Mouse (Mus musculus) thymus, postnatal 25 days (tissue): ENCODE data around the gene Tspan4.
A peak's percentile ranks its signal among the peaks of the same experiment; 100 is the strongest.
"Not testable (repeated sequence)": the region's sequence is repeated elsewhere in the genome, so short reads cannot be mapped to it uniquely, and the experiment has no call there.

Experiments used
- DNase-seq: peaks from one replicate; pipeline ENCODE4 v3.0.0; 2022

Gene Tspan4

GRCm38 (mm10) chr7:141439140-141439679, 35.8 kb upstream of the Tspan4 start:
- DNase-seq = no peak

- no peak for DNase-seq
Measured at GRCm38 (mm10) chr7:141439811-141440210, 35.2 kb upstream of the Tspan4 start.

- peak; percentile 39 for DNase-seq
Measured at GRCm38 (mm10) chr7:141440613-141441012, 34.4 kb upstream of the Tspan4 start.

- no peak for DNase-seq
Measured at GRCm38 (mm10) chr7:141441460-141441859, 33.6 kb upstream of the Tspan4 start.

GRCm38 (mm10) chr7:141442199-141442598, 32.8 kb upstream of the Tspan4 start:
- DNase-seq = no peak

- DNase-seq = peak; percentile 55
Measured at GRCm38 (mm10) chr7:141443081-141443821, 31.8 kb upstream of the Tspan4 start.

GRCm38 (mm10) chr7:141443828-141444237, 31.2 kb upstream of the Tspan4 start, which contains the start of gene Pidd1:
Gene Pidd1, minus strand, starts transcription at chr7:141444025.
- peak; percentile 69 for DNase-seq

GRCm38 (mm10) chr7:141446374-141446773, 28.7 kb upstream of the Tspan4 start:
- DNase-seq = not testable (repeated sequence)

- peak; percentile 94 for DNase-seq
Measured at GRCm38 (mm10) chr7:141447110-141447991, 27.7 kb upstream of the Tspan4 start, which contains the start of gene Rplp2. Gene Rplp2, plus strand, starts transcription at chr7:141447370.

GRCm38 (mm10) chr7:141451928-141452327, 23.1 kb upstream of the Tspan4 start:
- DNase-seq = no peak

GRCm38 (mm10) chr7:141453636-141454035, 21.4 kb upstream of the Tspan4 start:
- DNase-seq = no peak

GRCm38 (mm10) chr7:141454967-141455551, 20.0 kb upstream of the Tspan4 start, which contains the start of gene Pnpla2:
Gene Pnpla2, plus strand, starts transcription at chr7:141455198.
- DNase-seq = peak; percentile 95

- DNase-seq = peak; percentile 46
Measured at GRCm38 (mm10) chr7:141455610-141456314, 19.3 kb upstream of the Tspan4 start.

- no peak for DNase-seq
Measured at GRCm38 (mm10) chr7:141456739-141457138, 18.3 kb upstream of the Tspan4 start.

- no peak for DNase-seq
Measured at GRCm38 (mm10) chr7:141457236-141457635, 17.8 kb upstream of the Tspan4 start.

GRCm38 (mm10) chr7:141457986-141458660, 16.9 kb upstream of the Tspan4 start:
- peak; percentile 57 for DNase-seq

- DNase-seq = no peak
Measured at GRCm38 (mm10) chr7:141458661-141459060, 16.4 kb upstream of the Tspan4 start.

- no peak for DNase-seq
Measured at GRCm38 (mm10) chr7:141459301-141459711, 15.7 kb upstream of the Tspan4 start.

GRCm38 (mm10) chr7:141460001-141460390, 15.0 kb upstream of the Tspan4 start:
- DNase-seq = no peak

- no peak for DNase-seq
Measured at GRCm38 (mm10) chr7:141460391-141461113, 14.5 kb upstream of the Tspan4 start, which contains the start of gene Cracr2b. Gene Cracr2b, plus strand, starts transcription at chr7:141461094.
